Mouse (Mus musculus): Measurements from ENCODE around the gene Calm5. TPM values are rescaled to one million over a fixed set of nuclear protein-coding genes. Genes with fewer than 3 reads are reported as not detected.

The Calm5 gene
- polyA plus RNA-seq, 1 experiment from 2014 or later: not detected

DNA sequence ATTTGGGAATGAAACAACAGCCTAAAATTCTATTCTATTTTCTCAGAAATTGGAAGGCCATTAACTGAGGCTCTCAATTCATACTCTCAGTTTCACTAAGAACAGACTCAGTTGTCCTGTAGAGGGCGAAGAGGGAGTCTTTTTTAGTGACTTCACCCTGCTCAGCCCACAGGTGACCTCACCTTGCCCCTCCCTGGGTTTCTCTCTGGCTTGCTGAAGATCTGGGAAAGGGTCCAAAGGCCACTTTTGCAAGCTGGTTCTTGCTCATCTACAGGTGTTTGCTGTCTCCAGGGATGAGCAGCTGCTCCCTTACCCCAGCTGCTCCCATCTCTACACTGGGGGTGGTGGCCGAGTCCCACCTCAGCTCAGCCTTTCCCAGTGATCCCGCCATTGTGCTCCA is 8.4 kb downstream of the Calm5 start:
- Histone ChIP-seq H3K9ac (ENCODE audit: low read length) (no peak overlapping the region), H3K36me3 (ENCODE audit: control insufficient read depth, insufficient read depth, low read length) (no peaks in the 10 kb centered on the region), H3K4me3 (replicated peaks; ENCODE audit: low read length) (no peak overlapping the region), H3K4me2 (ENCODE audit: low read depth, low read length) (no peak overlapping the region), H3K4me1 (ENCODE audit: control insufficient read depth, insufficient read depth, low read length) (peaks cover 7% of the 10 kb centered on the region), H3K27ac (ENCODE audit: low read length) (peak overlapping the region; percentile 38; the same call in 1 of the 2 replicates), H3K9me3 (replicated peaks; ENCODE audit: control insufficient read depth, low read length) (no peaks in the 10 kb centered on the region), H3K27me3 (ENCODE audit: control insufficient read depth, insufficient read depth, low read length) (no peaks in the 10 kb centered on the region)
- no peak for ATAC-seq (ENCODE audit: insufficient read depth, low FRiP score)
- 68% methylated on average over 3 of the region's 3 CpGs for WGBS

- H3K9me3 ChIP-seq (replicated peaks; ENCODE audit: control insufficient read depth, low read length): no peaks in the 10 kb centered on the region
- WGBS: 78% methylated on average over 10 of the region's 10 CpGs
- H3K27me3 ChIP-seq (ENCODE audit: control insufficient read depth, insufficient read depth, low read length): no peaks in the 10 kb centered on the region
- no peaks in the 10 kb centered on the region for H3K36me3 ChIP-seq (ENCODE audit: control insufficient read depth, insufficient read depth, low read length)
- no peak overlapping the region for H3K9ac ChIP-seq (ENCODE audit: low read length)
- H3K4me1 ChIP-seq (ENCODE audit: control insufficient read depth, insufficient read depth, low read length): peaks cover 7% of the 10 kb centered on the region
- no peak for ATAC-seq (ENCODE audit: insufficient read depth, low FRiP score)
- no peak overlapping the region for H3K4me3 ChIP-seq (replicated peaks; ENCODE audit: low read length)
- no peak overlapping the region for H3K4me2 ChIP-seq (ENCODE audit: low read depth, low read length)
- H3K27ac ChIP-seq (ENCODE audit: low read length): peak overlapping the region; percentile 38; the same call in 1 of the 2 replicates
Observed at GRCm38 (mm10) chr13:3862922-3863580, 9.1 kb downstream of the Calm5 start.

GRCm38 (mm10) chr13:3865648-3866354 is 11.8 kb downstream of the Calm5 start:
- H3K4me2 ChIP-seq (ENCODE audit: low read depth, low read length): no peak overlapping the region
- WGBS: 66% methylated on average over 14 of the region's 14 CpGs
- ATAC-seq (ENCODE audit: insufficient read depth, low FRiP score): peak; percentile 46; the same call in 1 of the 2 replicates
- H3K9me3 ChIP-seq (replicated peaks; ENCODE audit: control insufficient read depth, low read length): no peaks in the 10 kb centered on the region
- H3K4me3 ChIP-seq (replicated peaks; ENCODE audit: low read length): no peak overlapping the region
- H3K36me3 ChIP-seq (ENCODE audit: control insufficient read depth, insufficient read depth, low read length): no peaks in the 10 kb centered on the region
- H3K27me3 ChIP-seq (ENCODE audit: control insufficient read depth, insufficient read depth, low read length): no peaks in the 10 kb centered on the region
- peak overlapping the region; percentile 57; the same call in 1 of the 2 replicates for H3K27ac ChIP-seq (ENCODE audit: low read length)
- no peak overlapping the region for H3K9ac ChIP-seq (ENCODE audit: low read length)
- H3K4me1 ChIP-seq (ENCODE audit: control insufficient read depth, insufficient read depth, low read length): peaks cover 7% of the 10 kb centered on the region

- ATAC-seq (ENCODE audit: insufficient read depth, low FRiP score): 0 out of 2 replicates have a peak, but pooled peaks have one; percentile 30
- Histone ChIP-seq H3K4me1 (ENCODE audit: control insufficient read depth, insufficient read depth, low read length) (peaks cover 7% of the 10 kb centered on the region), H3K4me2 (ENCODE audit: low read depth, low read length) (no peak overlapping the region), H3K9ac (ENCODE audit: low read length) (no peak overlapping the region), H3K36me3 (ENCODE audit: control insufficient read depth, insufficient read depth, low read length) (no peaks in the 10 kb centered on the region), H3K9me3 (replicated peaks; ENCODE audit: control insufficient read depth, low read length) (no peaks in the 10 kb centered on the region), H3K27ac (ENCODE audit: low read length) (peak overlapping the region; percentile 57; the same call in 1 of the 2 replicates), H3K27me3 (ENCODE audit: control insufficient read depth, insufficient read depth, low read length) (no peaks in the 10 kb centered on the region), H3K4me3 (replicated peaks; ENCODE audit: low read length) (no peak overlapping the region)
- 70% methylated on average over 8 of the region's 8 CpGs for WGBS
Observed at GRCm38 (mm10) chr13:3866355-3867052, 12.5 kb downstream of the Calm5 start.

DNA sequence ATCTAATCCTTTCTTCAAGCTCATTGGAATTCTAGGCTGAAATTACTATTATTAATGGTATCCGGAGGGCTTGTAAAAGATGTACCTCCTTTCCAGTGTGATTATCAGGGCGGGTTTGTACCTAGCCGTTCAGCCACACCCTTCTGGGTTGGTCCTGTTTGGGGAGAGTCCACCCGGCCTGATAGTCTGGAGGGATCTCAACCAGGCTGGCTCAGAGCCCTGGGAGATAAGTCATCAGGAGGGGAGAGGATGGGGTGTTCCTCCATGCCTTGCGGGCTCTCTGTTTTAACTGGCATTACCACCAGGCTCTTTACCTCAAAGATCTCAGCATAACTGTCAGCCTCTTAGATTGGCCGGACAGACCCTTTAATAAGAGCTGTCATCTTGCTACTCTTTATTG is 13.2 kb downstream of the Calm5 start:
- WGBS: 70% methylated on average over 6 of the region's 6 CpGs

GRCm38 (mm10) chr13:3869901-3870300 is 15.9 kb downstream of the Calm5 start:
- ATAC-seq (ENCODE audit: insufficient read depth, low FRiP score): no peak
- Histone ChIP-seq H3K27ac (ENCODE audit: low read length) (no peak overlapping the region), H3K9ac (ENCODE audit: low read length) (no peak overlapping the region), H3K27me3 (ENCODE audit: control insufficient read depth, insufficient read depth, low read length) (no peaks in the 10 kb centered on the region), H3K4me3 (replicated peaks; ENCODE audit: low read length) (no peak overlapping the region), H3K4me1 (ENCODE audit: control insufficient read depth, insufficient read depth, low read length) (peaks cover 7% of the 10 kb centered on the region), H3K36me3 (ENCODE audit: control insufficient read depth, insufficient read depth, low read length) (no peaks in the 10 kb centered on the region), H3K4me2 (ENCODE audit: low read depth, low read length) (no peak overlapping the region), H3K9me3 (replicated peaks; ENCODE audit: control insufficient read depth, low read length) (no peaks in the 10 kb centered on the region)

More for the DNA sequence above, 13.2 kb downstream of the Calm5 start:
- Histone ChIP-seq H3K4me1 (ENCODE audit: control insufficient read depth, insufficient read depth, low read length) (peaks cover 7% of the 10 kb centered on the region), H3K9me3 (replicated peaks; ENCODE audit: control insufficient read depth, low read length) (no peaks in the 10 kb centered on the region), H3K4me3 (replicated peaks; ENCODE audit: low read length) (no peak overlapping the region), H3K36me3 (ENCODE audit: control insufficient read depth, insufficient read depth, low read length) (no peaks in the 10 kb centered on the region), H3K9ac (ENCODE audit: low read length) (no peak overlapping the region), H3K27ac (ENCODE audit: low read length) (no peak overlapping the region), H3K27me3 (ENCODE audit: control insufficient read depth, insufficient read depth, low read length) (no peaks in the 10 kb centered on the region), H3K4me2 (ENCODE audit: low read depth, low read length) (no peak overlapping the region)
- peak; percentile 71 for ATAC-seq (ENCODE audit: insufficient read depth, low FRiP score)

GRCm38 (mm10) chr13:3872832-3873231 is 18.9 kb downstream of the Calm5 start:
- Histone ChIP-seq H3K27me3 (ENCODE audit: control insufficient read depth, insufficient read depth, low read length) (no peaks in the 10 kb centered on the region), H3K9ac (ENCODE audit: low read length) (no peak overlapping the region), H3K9me3 (replicated peaks; ENCODE audit: control insufficient read depth, low read length) (no peaks in the 10 kb centered on the region), H3K27ac (ENCODE audit: low read length) (no peak overlapping the region), H3K4me2 (ENCODE audit: low read depth, low read length) (no peak overlapping the region), H3K36me3 (ENCODE audit: control insufficient read depth, insufficient read depth, low read length) (no peaks in the 10 kb centered on the region), H3K4me3 (replicated peaks; ENCODE audit: low read length) (no peak overlapping the region), H3K4me1 (ENCODE audit: control insufficient read depth, insufficient read depth, low read length) (peaks cover 20% of the 10 kb centered on the region; the same call in 1 of the 2 replicates)
- no peak for ATAC-seq (ENCODE audit: insufficient read depth, low FRiP score)
- WGBS: 89% methylated on average over 4 of the region's 4 CpGs

- H3K9me3 ChIP-seq (replicated peaks; ENCODE audit: control insufficient read depth, low read length): no peaks in the 10 kb centered on the region
- H3K4me1 ChIP-seq (ENCODE audit: control insufficient read depth, insufficient read depth, low read length): peaks cover 22% of the 10 kb centered on the region; the same call in 1 of the 2 replicates
- H3K36me3 ChIP-seq (ENCODE audit: control insufficient read depth, insufficient read depth, low read length): peaks cover under 1% of the 10 kb centered on the region; the same call in 1 of the 2 replicates
- H3K9ac ChIP-seq (ENCODE audit: low read length): no peak overlapping the region
- H3K27ac ChIP-seq (ENCODE audit: low read length): peak overlapping the region; percentile 79; the same call in 1 of the 2 replicates
- H3K4me2 ChIP-seq (ENCODE audit: low read depth, low read length): no peak overlapping the region
- 50% methylated on average over 6 of the region's 6 CpGs for WGBS
- H3K4me3 ChIP-seq (replicated peaks; ENCODE audit: low read length): no peak overlapping the region
- ATAC-seq (ENCODE audit: insufficient read depth, low FRiP score): no peak
- H3K27me3 ChIP-seq (ENCODE audit: control insufficient read depth, insufficient read depth, low read length): no peaks in the 10 kb centered on the region
Observed at GRCm38 (mm10) chr13:3876448-3876847, 22.5 kb downstream of the Calm5 start.
